In the genomic region with DNA sequence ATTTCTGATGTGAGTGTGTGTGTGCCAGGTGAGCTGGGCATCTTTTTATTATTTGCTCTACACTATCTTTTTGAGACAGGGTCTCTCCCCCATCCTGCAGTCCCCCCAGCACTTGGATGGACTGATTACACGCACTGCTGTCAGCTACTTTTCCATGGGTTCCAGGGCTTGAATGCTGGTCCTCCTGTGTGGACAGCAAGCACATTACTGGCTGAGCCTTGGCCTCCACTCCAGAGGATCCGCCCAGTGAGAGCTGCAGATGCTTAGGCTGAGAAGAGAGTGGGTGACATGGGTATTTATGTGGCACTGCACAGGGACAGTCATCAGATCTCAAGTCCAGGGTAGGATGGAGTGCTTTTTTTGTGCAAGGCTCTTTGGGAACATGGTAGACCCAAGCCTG, we compare ENCODE assay signal across 25 mouse cellular contexts.
"Had no signal": no experiment of that assay in that cellular context is flagged by ENCODE, and none has a peak within 500 bp of the region (broad histone marks: within the 10 kb centered on the region; RNA-seq: fewer than 3 reads in every experiment).

No protein-coding gene starts in this region.

- DNase-seq: forebrain, postnatal 0 days; gastrocnemius, postnatal 14 days; gastrocnemius, postnatal 36 days; heart, adult 18-20 months; heart, postnatal 14 days; heart, postnatal 36 days; kidney, adult 11 months; kidney, adult 2 months; kidney, adult 9 months; kidney, postnatal 14 days; kidney, postnatal 36 days; layer of hippocampus, adult 9-11 months; layer of hippocampus, postnatal 36 days; left cerebral cortex, postnatal 4 days; liver had no signal

- H3K27ac ChIP-seq: heart, embryonic 13.5 days; heart, embryonic 15.5 days; hindbrain, embryonic 13.5 days; hindbrain, embryonic 15.5 days; hindbrain, postnatal 0 days; intestine, embryonic 15.5 days; kidney, embryonic 15.5 days; kidney, postnatal 0 days; limb, embryonic 12.5 days had no signal

- H3K9ac ChIP-seq: forebrain, postnatal 0 days; heart, embryonic 13.5 days; heart, embryonic 15.5 days; hindbrain, embryonic 13.5 days; hindbrain, embryonic 15.5 days; intestine, embryonic 15.5 days; kidney, embryonic 15.5 days; limb, embryonic 12.5 days had no signal

- H3K4me3 ChIP-seq: heart, embryonic 13.5 days; heart, embryonic 15.5 days; hindbrain, embryonic 13.5 days; hindbrain, embryonic 15.5 days; intestine, embryonic 15.5 days; kidney, embryonic 15.5 days; limb, embryonic 12.5 days had no signal

- H3K27me3 ChIP-seq: heart, embryonic 13.5 days; heart, embryonic 15.5 days; hindbrain, embryonic 13.5 days; hindbrain, embryonic 15.5 days; intestine, embryonic 15.5 days; kidney, embryonic 15.5 days; limb, embryonic 12.5 days had no signal

- H3K9me3 ChIP-seq: heart, embryonic 13.5 days; heart, embryonic 15.5 days; hindbrain, embryonic 13.5 days; hindbrain, embryonic 15.5 days; intestine, embryonic 15.5 days; kidney, embryonic 15.5 days; limb, embryonic 12.5 days had no signal

- H3K4me2 ChIP-seq: heart, embryonic 13.5 days; heart, embryonic 15.5 days; hindbrain, embryonic 13.5 days; hindbrain, embryonic 15.5 days; intestine, embryonic 15.5 days; kidney, embryonic 15.5 days; limb, embryonic 12.5 days; liver, embryonic 11.5 days had no signal

- ATAC-seq: forebrain, postnatal 0 days; hindbrain, postnatal 0 days; intestine, embryonic 15.5 days had no signal

- H3K36me3 ChIP-seq: heart, embryonic 13.5 days; heart, embryonic 15.5 days; hindbrain, embryonic 13.5 days; hindbrain, embryonic 15.5 days; intestine, embryonic 15.5 days; kidney, embryonic 15.5 days; limb, embryonic 12.5 days had no signal

- H3K4me1 ChIP-seq: hindbrain, embryonic 15.5 days; intestine, embryonic 15.5 days; kidney, embryonic 15.5 days had no signal
